Mouse (Mus musculus) heart, postnatal 10 days (tissue): ENCODE measurements at regions not wholly inside any gene's neighbourhood (a gene's known extent, or its start where the extent isn't known, plus 50 kb on each side); places are given as distances from the start of the nearest gene placed in this dataset.

Experiments
- DNase-seq, 2 experiments: peaks; one replicate each; pipeline ENCODE4 v3.0.0; 2021
- intact Hi-C: fragments of 180-260 bp; cut with DNase I; formaldehyde crosslinking; loops from one replicate; pipeline ENCODE4 v1.15.1; 2025

DNA sequence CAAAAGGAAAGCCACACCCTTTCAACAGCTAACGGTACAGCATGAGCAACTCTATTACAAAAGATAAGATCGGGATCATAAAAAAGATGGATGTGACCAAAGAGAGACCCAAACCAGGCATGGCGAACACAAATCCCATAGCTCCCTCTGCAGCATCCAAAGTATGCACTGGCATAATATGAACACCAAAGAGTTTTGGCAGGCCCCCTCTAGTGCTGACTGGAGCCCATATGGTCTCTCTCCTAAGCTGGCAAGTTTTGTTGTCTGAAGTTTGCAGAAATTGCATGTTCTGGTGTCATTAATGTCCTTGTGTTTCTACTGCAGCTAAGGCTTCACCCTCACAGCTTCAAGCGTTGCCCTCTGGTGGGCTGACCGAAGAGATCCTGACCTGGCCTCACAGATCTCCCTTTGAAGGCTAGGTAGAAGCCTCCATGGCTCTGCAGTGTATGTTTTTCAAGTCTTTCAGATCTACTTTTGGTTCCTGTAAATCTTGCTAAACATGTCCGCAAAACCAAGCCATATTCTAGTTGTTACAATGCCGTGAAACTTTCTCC, 75.7 kb upstream of the Bcl2l14 start:
- no peak for DNase-seq
- intact Hi-C loops = no loop called here

- intact Hi-C loops = no loop called here
- DNase-seq = no peak
Measured at GRCm38 (mm10) chr6:134324001-134324400, 72.1 kb upstream of the Bcl2l14 start.

- intact Hi-C loops = no loop called here
Measured at GRCm38 (mm10) chr6:134325564-134325963, 70.6 kb upstream of the Bcl2l14 start.

GRCm38 (mm10) chr6:134329550-134330299, 66.4 kb upstream of the Bcl2l14 start:
- no peak for DNase-seq
- intact Hi-C loops = no loop called here

More at GRCm38 (mm10) chr6:134325564-134325963, 70.6 kb upstream of the Bcl2l14 start:
- no peak for DNase-seq

DNA sequence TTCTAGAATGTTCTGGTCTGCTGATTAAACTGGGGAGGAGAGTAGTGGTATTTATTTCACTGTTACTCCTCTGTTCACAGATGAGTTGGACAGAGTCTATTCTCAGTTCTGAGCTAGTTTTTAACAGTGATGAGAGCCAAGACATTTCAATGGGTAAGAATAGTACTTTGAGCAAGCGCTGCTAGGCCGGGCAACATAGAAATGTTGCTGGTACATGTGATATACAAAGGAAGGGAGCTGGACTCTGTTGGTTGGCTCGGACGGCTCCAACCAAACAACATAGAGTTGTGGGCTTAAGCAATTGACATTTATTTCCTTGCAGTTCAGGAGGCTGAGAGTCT, 65.8 kb upstream of the Bcl2l14 start:
- no peak for DNase-seq
- intact Hi-C loops = no loop called here

DNA sequence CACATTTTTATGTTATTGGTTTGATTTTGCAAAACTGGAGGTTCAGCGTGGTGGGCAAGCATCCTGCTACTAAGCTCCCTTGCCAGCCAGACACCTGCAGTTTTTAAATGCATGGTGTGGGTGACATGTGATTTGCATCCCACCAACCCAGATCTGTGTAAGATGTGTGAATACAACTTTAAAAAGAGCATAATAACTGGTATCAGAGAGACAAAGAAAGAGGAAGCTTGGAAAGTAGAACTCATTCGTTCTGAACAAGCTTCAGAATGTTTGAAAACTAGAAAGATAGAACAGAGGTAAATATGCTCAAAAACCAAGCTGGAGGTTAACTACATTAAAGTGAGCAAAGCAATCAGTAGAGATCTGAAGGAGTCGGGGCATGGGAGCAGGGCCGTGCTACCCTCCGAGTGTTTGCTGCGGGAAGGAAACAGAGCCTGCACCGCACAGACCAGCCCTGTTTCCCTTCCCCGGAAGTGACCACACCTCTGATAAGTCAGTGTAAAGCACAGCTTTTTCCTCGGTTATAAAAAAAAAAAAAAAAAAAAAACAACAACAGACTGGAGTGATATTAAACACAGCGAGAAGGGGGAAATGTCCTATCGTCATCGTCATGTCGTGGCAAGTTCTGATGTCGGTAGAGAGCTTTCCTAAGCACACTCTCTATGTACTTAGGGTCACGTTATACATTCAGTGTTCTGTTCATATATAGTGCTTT, 63.2 kb upstream of the Bcl2l14 start:
- peak in 1 of 2 experiments; percentile 13 for DNase-seq
- intact Hi-C loops = no loop called here

DNA sequence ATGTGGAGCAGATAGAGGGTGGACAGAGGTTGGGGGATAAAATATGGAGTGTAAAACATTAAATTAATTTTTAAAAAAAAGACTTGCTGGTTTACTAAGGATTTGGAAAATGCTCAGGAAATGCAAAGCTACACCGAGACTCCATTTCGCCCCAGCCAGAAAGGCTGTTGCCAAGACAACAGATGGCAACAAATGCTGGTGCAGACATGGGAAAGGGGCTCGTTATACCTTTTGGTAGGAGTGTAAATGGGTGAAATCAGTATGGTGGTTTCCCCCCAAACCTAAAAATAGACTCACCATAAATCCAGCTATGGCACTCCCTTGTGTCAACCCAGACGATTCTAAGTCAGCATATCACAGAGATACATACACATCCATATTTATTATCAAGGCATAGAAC, 60.4 kb upstream of the Bcl2l14 start:
- no peak for DNase-seq
- intact Hi-C loops = no loop called here

DNA sequence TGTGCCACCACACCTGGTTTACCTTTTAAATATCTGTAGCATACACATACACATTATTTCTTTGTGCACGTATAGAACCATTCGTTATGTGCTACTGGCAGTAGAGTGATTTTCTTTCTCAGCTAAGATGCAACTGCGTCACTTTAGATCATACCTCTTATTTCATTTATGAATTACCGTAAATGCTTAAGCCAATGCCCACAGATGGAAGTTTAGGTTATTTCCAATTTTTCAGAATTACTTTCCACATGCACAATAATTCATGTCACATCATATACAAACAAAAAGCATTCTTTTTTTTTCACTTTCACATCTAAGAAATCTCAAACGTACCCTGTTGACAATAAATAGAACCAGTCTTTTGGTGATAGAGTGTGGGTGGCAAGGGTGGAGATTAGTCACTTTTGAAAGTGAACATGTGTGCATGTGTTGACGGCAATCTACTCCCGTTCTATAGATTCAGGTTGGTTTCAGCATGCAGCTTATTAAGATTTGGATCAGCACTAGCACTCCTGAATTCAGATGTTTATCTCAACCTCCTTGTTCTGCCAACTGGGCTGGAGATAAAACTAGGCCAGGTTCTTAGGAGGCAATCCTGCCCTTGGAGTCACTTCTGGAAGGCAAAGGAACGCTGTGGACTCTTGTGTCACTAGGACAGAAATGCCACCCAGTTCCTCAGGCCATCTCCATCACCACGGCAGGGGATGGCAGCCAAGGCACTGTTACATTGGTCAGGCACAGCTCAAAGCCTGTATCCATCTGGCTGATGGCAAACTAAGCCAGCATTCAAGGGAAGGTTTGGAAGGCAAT, 53.1 kb upstream of the Bcl2l14 start:
- no peak for DNase-seq
- intact Hi-C loops = no loop called here

- intact Hi-C loops = no loop called here
- DNase-seq = no peak
Measured at GRCm38 (mm10) chr6:134343606-134343901, 52.6 kb upstream of the Bcl2l14 start.
